9 mouse cellular contexts compared by ENCODE assay signal in genomic region chr14:27803961-27804360, GRCm38 (mm10).
DNase-seq lines count a peak whose midpoint lies in the region; ATAC-seq and TF ChIP-seq lines count a peak whose summit lies in the region.
"Had no signal": no experiment of that assay in that cellular context is flagged by ENCODE, and none has a peak within 500 bp of the region (broad histone marks: within the 10 kb centered on the region; RNA-seq: fewer than 3 reads in every experiment).

No protein-coding gene starts in this region.

- no peak for TF ChIP-seq EP300 in CH12.LX (IDR thresholded peaks at IDR 0.05; ENCODE audit: low read length)

- TF ChIP-seq POLR2A in CH12.LX (IDR thresholded peaks at IDR 0.05; ENCODE audit: low read depth, low read length) = no peak

- H3K4me2 ChIP-seq in CH12.LX (ENCODE audit: insufficient read depth, low read depth, poor library complexity, severe bottlenecking) = no peak overlapping the region
- H3K4me2 ChIP-seq: limb, embryonic 13.5 days had no signal

- peak; percentile 91 for ATAC-seq in megakaryocyte progenitor cell, adult 5-6 weeks (replicated peaks; ENCODE audit: poor library complexity)
- ATAC-seq in erythroblast, adult 5-6 weeks (replicated peaks; ENCODE audit: low FRiP score, poor library complexity, severe bottlenecking) = no peak

- H3K4me1 ChIP-seq in CH12.LX (ENCODE audit: control insufficient read depth in 1 of 2, insufficient read depth in 2 of 2) = peaks cover 0 to 4% of the 10 kb centered on the region in 2 experiments; a peak in 1 of 4 replicates

- peak; percentile 99 to 100 for TF ChIP-seq CTCF in CH12.LX (conservative IDR thresholded peaks at IDR 0.05 in 1 of 2, IDR thresholded peaks at IDR 0.05 in 1 of 2; ENCODE audit: low read depth in 2 of 2, low read length in 2 of 2)

- H3K79me2 ChIP-seq in CH12.LX (replicated peaks; ENCODE audit: control insufficient read depth, extremely low read depth, insufficient read depth, poor library complexity, severe bottlenecking) = no peaks in the 10 kb centered on the region

- no peak overlapping the region for H3K4me3 ChIP-seq in CH12.LX (replicated peaks in 1 of 3; ENCODE audit: low read depth in 2 of 3, low read length in 2 of 3, poor library complexity in 1 of 3)
- H3K4me3 ChIP-seq: limb, embryonic 13.5 days had no signal

- in situ Hi-C loops in CH12.LX (cut with MboI; ENCODE audit: low pct_ligation_motif_present, low pct_unique_long_range_greater_than_20kb, low sequenced_read_pairs) = loop anchor here (25.0 kb wide), 2 partner anchors 1283 to 1633 kb away; no protein-coding TSS in a partner anchor

- dilution Hi-C loops in CH12.LX (cut with MboI; ENCODE audit: extremely low pct_ligation_motif_present, extremely low pct_unique_long_range_greater_than_20kb, low sequenced_read_pairs) = no loop called here

- DNase-seq in kidney, postnatal 10 days = peak; percentile 13
- DNase-seq in kidney, adult 9 months = no peak
- DNase-seq in CH12.LX (ENCODE audit: extremely low read depth) = peak; percentile 73
- peak; percentile 74 for DNase-seq in ZHBTc4 (ENCODE audit: low read depth, low spot score)
- no peak for DNase-seq in cerebellum, adult 11 months
- DNase-seq in ovary, adult 18-20 months (ENCODE audit: low spot score) = no peak

- no peaks in the 10 kb centered on the region for H3K27me3 ChIP-seq in CH12.LX (replicated peaks)

- H3K36me3 ChIP-seq in CH12.LX (replicated peaks in 1 of 2; ENCODE audit: control insufficient read depth in 1 of 2, insufficient read depth in 1 of 2, low read length in 1 of 2) = no peaks in the 10 kb centered on the region
- H3K36me3 ChIP-seq: limb, embryonic 13.5 days had no signal

- no peak overlapping the region for H3K27ac ChIP-seq in CH12.LX (ENCODE audit: insufficient read depth, low read depth)
- H3K27ac ChIP-seq: limb, embryonic 13.5 days had no signal

- peaks cover 6% of the 10 kb centered on the region for H3K9me3 ChIP-seq in CH12.LX (replicated peaks; ENCODE audit: low read length)

- peak; percentile 28 for TF ChIP-seq RAD21 in CH12.LX (IDR thresholded peaks at IDR 0.05; ENCODE audit: low read depth, low read length)

- no peak overlapping the region for H3K9ac ChIP-seq in CH12.LX (ENCODE audit: insufficient read depth, low read depth)
- H3K9ac ChIP-seq: limb, embryonic 13.5 days had no signal

TF ChIP-seq in CH12.LX, 34 proteins besides CTCF, POLR2A, EP300 and RAD21:
- 0 out of 2 replicates have a peak, but pooled peaks have one; percentile 25 for TF ChIP-seq TBP (conservative IDR thresholded peaks at IDR 0.05; ENCODE audit: low read depth, low read length)
- peak; percentile 55 for TF ChIP-seq ZNF384 (IDR thresholded peaks at IDR 0.05; ENCODE audit: low read depth, low read length)
- peak; percentile 80 for TF ChIP-seq JUND (conservative IDR thresholded peaks at IDR 0.05; ENCODE audit: low read depth, low read length)
- peak; percentile 89; the same call in 1 of the 2 replicates for TF ChIP-seq NELFE (IDR thresholded peaks at IDR 0.05; ENCODE audit: low read depth, low read length)
- no peak for TF ChIP-seq KAT2A (IDR thresholded peaks at IDR 0.05; ENCODE audit: insufficient replicate concordance, low read length)
- TF ChIP-seq SMC3 (IDR thresholded peaks at IDR 0.05; ENCODE audit: low read depth, low read length) = peak; percentile 68
TF ChIP-seq in CH12.LX: peak in this region for 5.

Comparison
In these comparisons a context has a peak if more than half of its experiments do, and no peak if none do; other contexts are left out.
1. DNase-seq: peak in kidney, postnatal 10 days (single experiment), CH12.LX (single experiment) and ZHBTc4 (single experiment); none in kidney, adult 9 months (single experiment), cerebellum, adult 11 months (single experiment) and ovary, adult 18-20 months (single experiment).